Comparison of ENCODE assay signal across 11 mouse cellular contexts in genomic region chr10:13358679-13359078, GRCm38 (mm10).
DNase-seq lines count a peak whose midpoint lies in the region; ATAC-seq lines count a peak whose summit lies in the region.
"Had no signal": no experiment of that assay in that cellular context is flagged by ENCODE, and none has a peak within 500 bp of the region (broad histone marks: within the 10 kb centered on the region; RNA-seq: fewer than 3 reads in every experiment).

No protein-coding gene starts in this region.

- ATAC-seq in embryonic facial prominence, embryonic 14.5 days (ENCODE audit: low read depth) = no peak
- ATAC-seq in lung, embryonic 16.5 days (ENCODE audit: low read depth) = peak; percentile 85

- no peak overlapping the region for H3K4me2 ChIP-seq in embryonic facial prominence, embryonic 14.5 days (ENCODE audit: low read depth, low read length)
- no peak overlapping the region for H3K4me2 ChIP-seq in lung, embryonic 16.5 days (ENCODE audit: low read depth, low read length)
- H3K4me2 ChIP-seq: liver, embryonic 15.5 days had no signal

- no peaks in the 10 kb centered on the region for H3K27me3 ChIP-seq in embryonic facial prominence, embryonic 14.5 days (replicated peaks; ENCODE audit: control insufficient read depth, insufficient read depth, low read length)
- no peaks in the 10 kb centered on the region for H3K27me3 ChIP-seq in embryonic facial prominence, embryonic 10.5 days (replicated peaks; ENCODE audit: low read depth, poor library complexity, severe bottlenecking)
- no peaks in the 10 kb centered on the region for H3K27me3 ChIP-seq in lung, embryonic 16.5 days (ENCODE audit: control insufficient read depth, insufficient read depth, low read depth, low read length)
- H3K27me3 ChIP-seq: liver, embryonic 15.5 days had no signal

- H3K9me3 ChIP-seq in embryonic facial prominence, embryonic 14.5 days (ENCODE audit: control insufficient read depth, low read length) = no peaks in the 10 kb centered on the region
- no peaks in the 10 kb centered on the region for H3K9me3 ChIP-seq in embryonic facial prominence, embryonic 10.5 days
- no peaks in the 10 kb centered on the region for H3K9me3 ChIP-seq in lung, embryonic 16.5 days (ENCODE audit: control insufficient read depth, low read length)
- H3K9me3 ChIP-seq: liver, embryonic 15.5 days had no signal

- 53% methylated on average over 3 of the region's 3 CpGs for WGBS in embryonic facial prominence, embryonic 14.5 days
- 78% methylated on average over 3 of the region's 3 CpGs for WGBS in embryonic facial prominence, embryonic 10.5 days
- 25% methylated on average over 3 of the region's 3 CpGs for WGBS in lung, embryonic 16.5 days

- H3K4me1 ChIP-seq in embryonic facial prominence, embryonic 14.5 days (ENCODE audit: control insufficient read depth, insufficient read depth, low read length) = 0 out of 2 replicates have a peak, but pooled peaks cover 5% of the 10 kb centered on the region
- H3K4me1 ChIP-seq in embryonic facial prominence, embryonic 10.5 days = no peaks in the 10 kb centered on the region
- H3K4me1 ChIP-seq in lung, embryonic 16.5 days (replicated peaks; ENCODE audit: control insufficient read depth, insufficient read depth, low read length) = no peaks in the 10 kb centered on the region
- H3K4me1 ChIP-seq: liver, embryonic 15.5 days had no signal

- H3K9ac ChIP-seq in embryonic facial prominence, embryonic 14.5 days (ENCODE audit: low read depth, low read length) = no peak overlapping the region
- no peak overlapping the region for H3K9ac ChIP-seq in lung, embryonic 16.5 days (ENCODE audit: low read length)
- H3K9ac ChIP-seq: liver, embryonic 15.5 days had no signal

- H3K4me3 ChIP-seq in embryonic facial prominence, embryonic 14.5 days (ENCODE audit: low read depth, low read length) = no peak overlapping the region
- H3K4me3 ChIP-seq in embryonic facial prominence, embryonic 10.5 days = no peak overlapping the region
- H3K4me3 ChIP-seq in lung, embryonic 16.5 days (ENCODE audit: low read length) = no peak overlapping the region
- H3K4me3 ChIP-seq: liver, embryonic 15.5 days had no signal

- no peaks in the 10 kb centered on the region for H3K36me3 ChIP-seq in embryonic facial prominence, embryonic 14.5 days (ENCODE audit: control insufficient read depth, insufficient read depth, low read length)
- H3K36me3 ChIP-seq in embryonic facial prominence, embryonic 10.5 days (replicated peaks) = no peaks in the 10 kb centered on the region
- no peaks in the 10 kb centered on the region for H3K36me3 ChIP-seq in lung, embryonic 16.5 days (ENCODE audit: control insufficient read depth, insufficient read depth, low read length)
- H3K36me3 ChIP-seq: liver, embryonic 15.5 days had no signal

- peak; percentile 64 for DNase-seq in embryonic facial prominence, embryonic 14.5 days (ENCODE audit: low spot score)
- DNase-seq in embryonic facial prominence, embryonic 10.5 days (ENCODE audit: low spot score) = no peak
- DNase-seq in lung, postnatal 14 days = no peak
- DNase-seq in cerebellum, postnatal 10 days = peak; percentile 74 to 86
- peak; percentile 24 for DNase-seq in lung, postnatal 36 days
- no peak for DNase-seq in layer of hippocampus, postnatal 25 days (ENCODE audit: extremely low spot score in 1 of 2, low spot score in 1 of 2)
- DNase-seq in spleen, adult 12 weeks (ENCODE audit: low spot score) = no peak
- DNase-seq: gastrocnemius, postnatal 10 days; kidney, adult 18-20 months had no signal

- 0 out of 2 replicates have a peak overlapping the region, but pooled peaks have one; percentile 25 for H3K27ac ChIP-seq in embryonic facial prominence, embryonic 14.5 days (replicated peaks; ENCODE audit: low read depth, low read length)
- H3K27ac ChIP-seq in embryonic facial prominence, embryonic 10.5 days (replicated peaks) = no peak overlapping the region
- H3K27ac ChIP-seq in lung, embryonic 16.5 days (ENCODE audit: low read length) = no peak overlapping the region
- H3K27ac ChIP-seq: liver, embryonic 15.5 days had no signal

Comparison
In these comparisons a context has a peak if more than half of its experiments do, and no peak if none do; other contexts are left out.
1. DNase-seq: peak in embryonic facial prominence, embryonic 14.5 days (single experiment), cerebellum, postnatal 10 days (2 of 2) and lung, postnatal 36 days (single experiment); none in embryonic facial prominence, embryonic 10.5 days (single experiment), lung, postnatal 14 days (single experiment), layer of hippocampus, postnatal 25 days (0 of 2) and spleen, adult 12 weeks (single experiment).